Mouse (Mus musculus) liver, adult 2 months (tissue): Measurements from ENCODE around the gene Dnajb8.

Experiments
- CTCF ChIP-seq: fragments of 200-500 bp; IDR thresholded peaks from 2 replicates; pipeline ENCODE4 v1.5.1; 2011; ENCODE audit warnings: low read depth, low read length, control low read depth
- POLR2A ChIP-seq: fragments of 200-500 bp; IDR thresholded peaks from 2 replicates; pipeline ENCODE4 v1.6.1; 2011; ENCODE audit warnings: low read length, control low read depth; ENCODE audit not compliant: insufficient read depth; ENCODE audit errors: extremely low read depth

DNA sequence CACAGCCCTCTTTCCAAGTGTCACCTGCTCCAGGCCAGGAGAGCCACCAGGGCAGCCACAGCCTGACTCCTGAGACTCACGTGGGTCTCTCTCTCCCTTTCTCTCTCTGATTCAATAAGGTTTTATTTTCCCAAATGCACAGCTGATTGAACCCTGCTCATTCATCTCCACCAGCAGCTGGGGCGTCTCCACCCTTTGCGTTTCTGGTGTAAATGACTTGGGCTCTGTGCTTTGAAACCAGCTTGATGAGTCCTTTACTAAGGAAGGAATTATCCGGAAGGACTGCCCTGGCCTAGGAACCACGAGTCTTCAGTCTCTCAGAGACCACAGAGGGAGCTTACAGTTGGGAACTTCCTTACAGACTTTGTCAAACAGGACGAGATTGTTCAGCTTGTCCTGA, 10.2 kb downstream of the Dnajb8 start:
- TF ChIP-seq CTCF (no peak), POLR2A (no peak)
